Mouse (Mus musculus): ENCODE data around the gene 4921536K21Rik.

GRCm38 (mm10) chr11:3895933-3896332, 1.0 kb upstream of the 4921536K21Rik start:
- TF ChIP-seq POLR2A (IDR thresholded peaks at IDR 0.05; ENCODE audit: low read depth, low read length) (no peak), CTCF (IDR thresholded peaks at IDR 0.05; ENCODE audit: borderline replicate concordance, insufficient read depth, low read length) (no peak)

Data from embryonic fibroblast, embryonic 13.5 days (primary cell).